Mouse (Mus musculus): ENCODE results near the gene Morf4l2. TPM values are rescaled to one million over a fixed set of nuclear protein-coding genes. Genes with fewer than 3 reads are reported as not detected.

The Morf4l2 gene
- polyA plus RNA-seq (2014; fragmentation: Nextera tagmentation; extraction: Ambion mirVana): 550 and 558 TPM in 2 replicates

DNA sequence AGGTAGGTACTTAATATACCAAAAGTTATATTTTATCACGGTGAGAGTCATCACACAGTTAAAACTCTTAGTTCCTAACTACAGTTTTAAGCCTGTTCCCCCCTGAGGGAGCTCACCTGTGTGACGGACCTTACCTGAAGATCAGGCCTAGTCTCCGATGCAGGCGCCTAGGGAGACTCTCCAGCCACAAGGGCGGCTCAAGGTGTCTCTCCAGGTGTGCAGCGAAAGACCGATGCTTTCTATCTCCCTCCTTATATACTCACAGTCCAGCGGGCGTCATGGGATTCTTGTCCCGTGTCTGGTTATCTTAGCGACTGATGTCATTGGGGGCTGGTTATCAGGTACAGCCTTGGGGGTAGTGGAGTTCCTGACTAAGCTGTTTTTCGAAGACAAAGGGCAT lies at the start of gene Morf4l2:
Gene Morf4l2, minus strand, starts transcription at position 232 of the 400 bp plus-strand sequence.
- H3K36me3 ChIP-seq (ENCODE audit: control insufficient read depth, insufficient read depth, low read length): no peaks in the 10 kb centered on the region
- no peak within 1 kb of the TSS for H3K27ac ChIP-seq (ENCODE audit: low read depth, low read length)
- no peaks in the 10 kb centered on the region for H3K27me3 ChIP-seq (ENCODE audit: control insufficient read depth, insufficient read depth, low read length)
- H3K4me1 ChIP-seq (replicated peaks; ENCODE audit: control insufficient read depth, insufficient read depth, low read length): no peaks in the 10 kb centered on the region
- peak within 1 kb of the TSS; percentile 43 for H3K4me2 ChIP-seq (ENCODE audit: low read depth, low read length, severe bottlenecking)
- no peaks in the 10 kb centered on the region for H3K9me3 ChIP-seq (ENCODE audit: control insufficient read depth, low read length)
- H3K9ac ChIP-seq (ENCODE audit: low read length): peak within 1 kb of the TSS; percentile 59
- ATAC-seq (replicated peaks; ENCODE audit: low FRiP score) (no peak), DNase-seq (ENCODE audit: low spot score) (peak; percentile 47)
- 90% methylated on average over 12 of the region's 12 CpGs for WGBS
- no peak within 1 kb of the TSS; the same call in 1 of the 2 replicates for H3K4me3 ChIP-seq (ENCODE audit: low read depth, low read length)

DNA sequence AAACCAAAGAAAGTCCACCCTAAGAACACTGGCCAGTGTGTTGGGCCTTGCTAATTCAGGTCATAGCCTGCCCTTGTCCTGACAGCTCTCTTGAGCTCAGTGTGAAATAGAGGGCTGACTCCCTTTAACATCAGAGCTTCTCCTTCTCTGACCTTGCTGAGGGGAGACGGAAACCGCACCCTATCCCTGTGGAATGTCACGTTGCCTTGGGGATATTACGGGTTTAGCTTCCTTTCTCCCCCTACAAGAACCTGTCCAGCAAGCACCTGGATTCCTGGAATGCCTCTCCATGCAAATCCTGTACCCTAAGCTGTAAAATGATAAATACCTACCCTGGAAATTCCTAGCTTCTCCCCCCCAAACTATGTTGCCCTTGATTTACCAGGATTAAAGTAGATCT lies 46.0 kb upstream of the Morf4l2 start:
- Histone ChIP-seq H3K4me2 (ENCODE audit: low read depth, low read length, severe bottlenecking) (no peak overlapping the region), H3K27ac (ENCODE audit: low read depth, low read length) (no peak overlapping the region), H3K4me3 (ENCODE audit: low read depth, low read length) (no peak overlapping the region), H3K27me3 (ENCODE audit: control insufficient read depth, insufficient read depth, low read length) (no peaks in the 10 kb centered on the region; the same call in 1 of the 2 replicates), H3K9me3 (ENCODE audit: control insufficient read depth, low read length) (no peaks in the 10 kb centered on the region), H3K9ac (ENCODE audit: low read length) (no peak overlapping the region), H3K36me3 (ENCODE audit: control insufficient read depth, insufficient read depth, low read length) (no peaks in the 10 kb centered on the region), H3K4me1 (replicated peaks; ENCODE audit: control insufficient read depth, insufficient read depth, low read length) (no peaks in the 10 kb centered on the region)
- DNase-seq (ENCODE audit: low spot score): no peak
- WGBS: 85% methylated on average over 4 of the region's 4 CpGs
- no peak for ATAC-seq (replicated peaks; ENCODE audit: low FRiP score)

DNA sequence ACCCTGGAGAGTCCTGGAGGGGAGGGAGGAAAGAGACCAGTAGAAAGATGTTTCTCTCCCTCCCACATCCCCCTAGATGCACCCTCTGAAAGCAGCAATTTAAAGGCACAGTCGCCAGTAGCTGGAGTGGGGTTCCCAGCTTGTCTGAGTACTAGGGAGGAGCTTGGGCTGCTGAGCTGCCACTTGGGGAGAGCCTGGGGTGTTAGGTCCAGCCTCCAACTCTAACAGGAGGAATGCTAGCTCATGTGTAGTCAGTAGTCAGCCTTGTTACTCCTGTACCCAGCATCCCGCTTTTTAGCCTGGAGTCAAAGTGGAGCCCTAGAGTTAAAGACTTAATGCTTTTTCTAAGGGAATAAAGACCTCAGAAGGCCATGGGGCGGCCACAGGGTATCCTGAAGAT lies 36.6 kb upstream of the Morf4l2 start, which contains the start of gene Glra4:
Gene Glra4, minus strand, starts transcription at position 101 of the 400 bp plus-strand sequence.
- Histone ChIP-seq H3K4me2 (ENCODE audit: low read depth, low read length, severe bottlenecking) (no peak within 1 kb of the TSS), H3K27me3 (ENCODE audit: control insufficient read depth, insufficient read depth, low read length) (peaks cover 2% of the 10 kb centered on the region; the same call in 1 of the 2 replicates), H3K4me1 (replicated peaks; ENCODE audit: control insufficient read depth, insufficient read depth, low read length) (no peaks in the 10 kb centered on the region), H3K27ac (ENCODE audit: low read depth, low read length) (no peak within 1 kb of the TSS), H3K36me3 (ENCODE audit: control insufficient read depth, insufficient read depth, low read length) (no peaks in the 10 kb centered on the region), H3K4me3 (ENCODE audit: low read depth, low read length) (no peak within 1 kb of the TSS), H3K9me3 (ENCODE audit: control insufficient read depth, low read length) (no peaks in the 10 kb centered on the region), H3K9ac (ENCODE audit: low read length) (no peak within 1 kb of the TSS)
- DNase-seq (ENCODE audit: low spot score): no peak
- WGBS: 73% methylated on average over 3 of the region's 3 CpGs
- no peak for ATAC-seq (replicated peaks; ENCODE audit: low FRiP score)

DNA sequence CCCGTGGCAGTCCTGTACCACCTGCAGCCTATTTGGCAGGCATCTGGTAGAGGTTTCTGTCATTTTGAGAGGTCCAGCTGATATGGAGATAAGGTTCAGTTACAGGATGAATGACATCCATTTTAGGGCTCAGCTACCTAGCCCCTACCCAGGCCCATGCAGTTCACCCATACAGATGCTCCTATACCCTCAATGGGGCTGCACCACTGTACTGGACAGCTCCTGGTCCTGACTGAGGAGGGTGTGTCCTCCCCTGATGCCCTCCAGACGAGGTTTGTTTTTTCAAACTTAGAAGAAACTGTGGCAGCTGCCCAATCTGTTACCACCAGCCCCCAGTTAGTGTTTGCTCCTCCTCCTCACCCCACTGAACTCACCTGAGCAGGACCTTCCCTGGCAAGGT lies 35.8 kb upstream of the Morf4l2 start:
- H3K27ac ChIP-seq (ENCODE audit: low read depth, low read length): no peak overlapping the region
- H3K36me3 ChIP-seq (ENCODE audit: control insufficient read depth, insufficient read depth, low read length): no peaks in the 10 kb centered on the region
- H3K4me3 ChIP-seq (ENCODE audit: low read depth, low read length): no peak overlapping the region
- H3K4me2 ChIP-seq (ENCODE audit: low read depth, low read length, severe bottlenecking): no peak overlapping the region
- no peak overlapping the region for H3K9ac ChIP-seq (ENCODE audit: low read length)
- no peaks in the 10 kb centered on the region for H3K4me1 ChIP-seq (replicated peaks; ENCODE audit: control insufficient read depth, insufficient read depth, low read length)
- WGBS: 72% methylated on average over 2 of the region's 2 CpGs
- H3K9me3 ChIP-seq (ENCODE audit: control insufficient read depth, low read length): no peaks in the 10 kb centered on the region
- peaks cover 2% of the 10 kb centered on the region; the same call in 1 of the 2 replicates for H3K27me3 ChIP-seq (ENCODE audit: control insufficient read depth, insufficient read depth, low read length)
- ATAC-seq (replicated peaks; ENCODE audit: low FRiP score): no peak
- DNase-seq (ENCODE audit: low spot score): no peak

DNA sequence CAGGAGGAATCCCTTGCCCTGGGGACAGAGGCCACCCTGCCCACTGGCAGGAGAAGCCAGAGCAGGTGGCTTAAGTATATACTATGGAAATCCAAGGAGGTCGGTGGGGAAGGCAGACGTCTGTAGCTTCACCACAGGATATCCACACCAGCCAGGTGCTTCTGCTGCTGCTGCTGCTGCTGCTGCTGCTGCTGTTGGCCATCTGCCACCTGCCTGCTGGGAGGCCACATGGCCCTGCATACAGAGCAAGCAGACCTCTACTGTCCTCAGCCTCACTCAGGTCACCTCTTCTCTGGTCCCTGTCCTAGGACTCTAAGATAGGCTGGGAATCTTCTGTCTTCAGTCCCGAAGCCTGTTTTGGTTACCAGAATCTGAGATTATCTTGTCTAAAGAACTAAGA lies 34.6 kb upstream of the Morf4l2 start:
- WGBS: 77% methylated on average over 3 of the region's 3 CpGs
- ATAC-seq (replicated peaks; ENCODE audit: low FRiP score): no peak
- Histone ChIP-seq H3K9ac (ENCODE audit: low read length) (no peak overlapping the region), H3K27me3 (ENCODE audit: control insufficient read depth, insufficient read depth, low read length) (peaks cover 2% of the 10 kb centered on the region; the same call in 1 of the 2 replicates), H3K4me2 (ENCODE audit: low read depth, low read length, severe bottlenecking) (no peak overlapping the region), H3K36me3 (ENCODE audit: control insufficient read depth, insufficient read depth, low read length) (no peaks in the 10 kb centered on the region), H3K27ac (ENCODE audit: low read depth, low read length) (no peak overlapping the region), H3K4me3 (ENCODE audit: low read depth, low read length) (no peak overlapping the region), H3K9me3 (ENCODE audit: control insufficient read depth, low read length) (no peaks in the 10 kb centered on the region), H3K4me1 (replicated peaks; ENCODE audit: control insufficient read depth, insufficient read depth, low read length) (no peaks in the 10 kb centered on the region)
- no peak for DNase-seq (ENCODE audit: low spot score)

DNA sequence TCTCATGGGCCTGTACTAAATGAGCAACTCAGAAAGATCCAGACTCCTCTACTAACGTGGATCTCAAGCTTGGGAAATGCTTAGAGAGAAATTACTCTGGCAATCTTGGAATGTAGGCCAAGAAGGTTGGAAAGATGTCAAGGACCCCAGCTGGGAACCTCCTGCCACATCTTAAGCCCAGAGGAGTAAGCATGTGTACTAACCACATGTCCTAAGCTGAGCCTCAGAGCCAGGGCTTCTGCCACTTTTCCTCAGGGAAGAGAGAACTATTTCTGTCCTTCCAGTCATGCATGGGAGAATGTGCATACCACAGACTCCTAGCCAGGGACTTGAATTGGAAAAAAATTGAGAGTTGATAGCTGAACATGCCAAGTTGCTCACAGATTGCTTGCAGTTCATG lies 29.5 kb upstream of the Morf4l2 start:
- H3K4me3 ChIP-seq (ENCODE audit: low read depth, low read length): no peak overlapping the region
- no peak overlapping the region for H3K27ac ChIP-seq (ENCODE audit: low read depth, low read length)
- 72% methylated on average over 1 of the region's 1 CpGs for WGBS
- H3K4me1 ChIP-seq (replicated peaks; ENCODE audit: control insufficient read depth, insufficient read depth, low read length): no peaks in the 10 kb centered on the region
- DNase-seq (ENCODE audit: low spot score): no peak
- H3K36me3 ChIP-seq (ENCODE audit: control insufficient read depth, insufficient read depth, low read length): no peaks in the 10 kb centered on the region
- H3K9me3 ChIP-seq (ENCODE audit: control insufficient read depth, low read length): no peaks in the 10 kb centered on the region
- H3K4me2 ChIP-seq (ENCODE audit: low read depth, low read length, severe bottlenecking): no peak overlapping the region
- no peak overlapping the region for H3K9ac ChIP-seq (ENCODE audit: low read length)
- ATAC-seq (replicated peaks; ENCODE audit: low FRiP score): no peak
- H3K27me3 ChIP-seq (ENCODE audit: control insufficient read depth, insufficient read depth, low read length): no peaks in the 10 kb centered on the region

DNA sequence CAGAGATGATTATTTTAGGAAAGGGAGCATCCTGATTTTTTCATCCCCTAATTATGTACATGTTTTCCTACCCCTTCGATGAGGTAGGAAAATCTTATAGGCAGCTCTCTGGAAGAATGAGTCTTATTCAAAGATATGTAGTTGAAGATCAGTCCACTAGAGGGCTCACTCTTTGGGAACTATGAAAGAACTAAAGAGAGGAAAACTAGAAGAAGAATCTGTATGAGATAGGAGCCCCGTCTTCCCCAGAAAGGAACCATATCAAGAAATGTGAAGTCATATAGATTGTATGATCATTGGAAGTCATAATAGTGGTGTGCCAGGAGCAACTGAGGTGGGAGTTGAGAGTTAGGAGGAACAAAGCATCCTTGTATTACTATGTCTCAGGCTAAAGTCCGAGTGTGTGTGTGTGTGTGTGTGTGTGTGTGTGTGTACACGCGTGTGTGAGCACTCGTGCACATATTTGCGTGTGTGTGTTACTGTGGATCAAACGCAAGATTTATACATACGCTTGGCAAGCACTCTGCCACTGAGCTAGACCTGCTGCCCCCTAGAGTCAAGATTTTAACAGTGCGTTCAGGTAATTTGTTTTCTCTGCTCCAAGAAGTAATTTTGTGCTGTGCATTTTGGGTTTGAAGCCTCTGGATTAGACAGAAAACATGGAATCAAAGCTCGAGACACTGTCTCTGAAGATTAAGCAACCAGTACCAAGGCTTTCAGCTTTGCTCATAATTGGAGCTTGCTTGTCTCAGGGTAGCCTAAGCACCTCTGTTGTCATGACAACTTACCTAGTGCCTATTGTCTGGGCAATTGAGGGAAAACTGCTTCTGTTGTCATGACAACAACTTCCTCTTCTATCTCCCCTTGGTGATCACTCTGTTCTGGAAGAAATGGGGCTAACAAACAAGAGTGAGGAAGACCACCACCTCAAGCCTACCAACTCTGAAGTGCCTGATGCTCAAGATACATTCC lies 17.9 kb upstream of the Morf4l2 start:
- ATAC-seq (replicated peaks; ENCODE audit: low FRiP score) (0 out of 2 replicates have a peak, but pooled peaks have one; percentile 27), DNase-seq (ENCODE audit: low spot score) (no peak)
- no peak overlapping the region for H3K27ac ChIP-seq (ENCODE audit: low read depth, low read length)
- WGBS: 73% methylated on average over 11 of the region's 11 CpGs
- no peak overlapping the region for H3K4me2 ChIP-seq (ENCODE audit: low read depth, low read length, severe bottlenecking)
- H3K4me1 ChIP-seq (replicated peaks; ENCODE audit: control insufficient read depth, insufficient read depth, low read length): no peaks in the 10 kb centered on the region
- no peaks in the 10 kb centered on the region for H3K27me3 ChIP-seq (ENCODE audit: control insufficient read depth, insufficient read depth, low read length)
- no peak overlapping the region for H3K4me3 ChIP-seq (ENCODE audit: low read depth, low read length)
- no peaks in the 10 kb centered on the region for H3K9me3 ChIP-seq (ENCODE audit: control insufficient read depth, low read length)
- no peak overlapping the region for H3K9ac ChIP-seq (ENCODE audit: low read length)
- no peaks in the 10 kb centered on the region; the same call in 1 of the 2 replicates for H3K36me3 ChIP-seq (ENCODE audit: control insufficient read depth, insufficient read depth, low read length)

DNA sequence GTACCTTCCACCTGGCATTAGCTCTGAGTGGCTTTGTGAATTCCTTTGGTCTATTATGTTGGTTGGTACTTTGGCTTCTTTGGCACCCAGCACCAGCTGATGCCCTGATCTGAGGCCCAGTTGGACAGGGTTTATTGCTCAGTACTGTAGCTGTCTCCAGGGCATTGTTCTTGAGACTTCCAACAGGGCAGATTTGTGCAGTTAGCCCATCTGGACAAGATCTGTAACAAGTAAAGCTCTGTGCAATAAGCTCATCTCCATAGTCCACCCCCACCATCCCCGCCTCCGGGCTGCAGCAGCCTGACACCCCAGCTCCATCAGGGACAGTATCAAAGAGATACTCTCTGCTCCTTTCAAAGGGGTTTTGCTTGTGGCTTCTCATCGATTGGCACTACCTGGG lies 12.0 kb upstream of the Morf4l2 start:
- Histone ChIP-seq H3K27me3 (ENCODE audit: control insufficient read depth, insufficient read depth, low read length) (no peaks in the 10 kb centered on the region), H3K36me3 (ENCODE audit: control insufficient read depth, insufficient read depth, low read length) (no peaks in the 10 kb centered on the region), H3K9me3 (ENCODE audit: control insufficient read depth, low read length) (no peaks in the 10 kb centered on the region), H3K9ac (ENCODE audit: low read length) (no peak overlapping the region), H3K27ac (ENCODE audit: low read depth, low read length) (no peak overlapping the region), H3K4me3 (ENCODE audit: low read depth, low read length) (no peak overlapping the region), H3K4me2 (ENCODE audit: low read depth, low read length, severe bottlenecking) (no peak overlapping the region), H3K4me1 (replicated peaks; ENCODE audit: control insufficient read depth, insufficient read depth, low read length) (no peaks in the 10 kb centered on the region)
- WGBS: 96% methylated on average over 3 of the region's 3 CpGs
- no peak for DNase-seq (ENCODE audit: low spot score)
- no peak for ATAC-seq (replicated peaks; ENCODE audit: low FRiP score)

All from forebrain, embryonic 11.5 days (tissue).